Mouse (Mus musculus) cerebellum, postnatal 14 days (tissue): ENCODE data around the gene Zscan4e.
"Not testable (repeated sequence)": the region's sequence is repeated elsewhere in the genome, so short reads cannot be mapped to it uniquely, and the experiment has no call there.

ENCODE experiments used
- DNase-seq, 2 experiments: peaks; one replicate each; pipeline ENCODE4 v3.0.0; 2021; ENCODE audit warnings: mixed read lengths in 2 of 2

Zscan4e gene

DNA sequence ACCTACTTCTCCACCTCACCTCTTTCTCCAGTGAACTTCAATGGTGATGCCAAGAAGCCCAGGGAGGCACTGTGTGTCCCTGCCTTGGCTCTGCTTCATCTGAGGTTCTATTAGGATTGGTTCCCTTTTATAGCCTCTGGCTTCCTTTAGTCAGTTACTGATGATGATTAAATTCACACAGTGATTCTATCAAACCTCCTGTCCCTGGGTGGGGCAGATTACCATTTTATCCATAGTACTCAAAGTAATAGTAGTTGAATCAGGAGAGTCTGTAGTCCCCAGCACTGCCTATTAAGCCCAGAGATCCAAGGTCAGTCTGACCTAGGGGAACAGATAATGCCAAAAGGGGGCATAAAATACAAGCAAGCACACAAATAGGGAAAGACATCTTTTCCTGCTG, at the start of gene Zscan4e:
Gene Zscan4e, minus strand, starts transcription at position 101 of the 400 bp plus-strand sequence.
- DNase-seq, result not testable (repeated sequence)
